Mouse (Mus musculus) cerebellum, adult 9-10 months (tissue): ENCODE measurements at regions not wholly inside any gene's neighbourhood (a gene's known extent, or its start where the extent isn't known, plus 50 kb on each side); places are given as distances from the start of the nearest gene placed in this dataset.

ENCODE experiments used
- DNase-seq: peaks from one replicate; pipeline ENCODE4 v3.0.0; 2022

DNA sequence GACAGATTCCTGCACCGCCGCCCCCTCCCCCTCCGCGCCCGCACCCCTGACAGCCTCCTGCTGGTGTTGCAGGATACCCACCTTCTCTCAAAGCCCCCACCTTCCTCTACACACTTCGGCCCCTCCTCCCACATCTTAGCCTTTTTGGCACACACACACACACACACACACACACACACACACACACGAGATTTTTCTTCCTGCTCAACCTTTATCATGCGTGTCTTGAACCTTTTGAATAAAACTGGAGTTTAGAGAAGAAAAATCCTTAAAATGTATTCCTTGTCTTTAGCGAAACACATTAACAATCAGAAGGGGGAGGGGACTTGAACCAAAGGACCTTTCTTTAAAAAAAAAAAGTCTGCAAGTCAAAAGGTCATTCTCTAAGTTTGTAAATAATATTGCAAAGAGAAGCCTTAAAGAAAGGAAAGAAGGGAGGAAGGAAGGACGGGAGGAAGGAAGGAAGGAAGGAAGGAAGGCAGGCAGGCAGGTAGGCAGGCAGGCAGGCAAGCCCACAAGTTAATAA is 227.7 kb downstream of the Mef2c start:
- peak; percentile 72 for DNase-seq

- peak; percentile 75 for DNase-seq
Observed at GRCm38 (mm10) chr13:83732283-83733121, 228.7 kb downstream of the Mef2c start.

- peak; percentile 64 for DNase-seq
Observed at GRCm38 (mm10) chr13:83733231-83733990, 229.6 kb downstream of the Mef2c start.

- DNase-seq: no peak
Observed at GRCm38 (mm10) chr13:83733991-83734610, 230.3 kb downstream of the Mef2c start.

- DNase-seq: no peak
Observed at GRCm38 (mm10) chr13:83734656-83735055, 230.8 kb downstream of the Mef2c start.

GRCm38 (mm10) chr13:83735101-83735500 is 231.3 kb downstream of the Mef2c start:
- DNase-seq: no peak

DNA sequence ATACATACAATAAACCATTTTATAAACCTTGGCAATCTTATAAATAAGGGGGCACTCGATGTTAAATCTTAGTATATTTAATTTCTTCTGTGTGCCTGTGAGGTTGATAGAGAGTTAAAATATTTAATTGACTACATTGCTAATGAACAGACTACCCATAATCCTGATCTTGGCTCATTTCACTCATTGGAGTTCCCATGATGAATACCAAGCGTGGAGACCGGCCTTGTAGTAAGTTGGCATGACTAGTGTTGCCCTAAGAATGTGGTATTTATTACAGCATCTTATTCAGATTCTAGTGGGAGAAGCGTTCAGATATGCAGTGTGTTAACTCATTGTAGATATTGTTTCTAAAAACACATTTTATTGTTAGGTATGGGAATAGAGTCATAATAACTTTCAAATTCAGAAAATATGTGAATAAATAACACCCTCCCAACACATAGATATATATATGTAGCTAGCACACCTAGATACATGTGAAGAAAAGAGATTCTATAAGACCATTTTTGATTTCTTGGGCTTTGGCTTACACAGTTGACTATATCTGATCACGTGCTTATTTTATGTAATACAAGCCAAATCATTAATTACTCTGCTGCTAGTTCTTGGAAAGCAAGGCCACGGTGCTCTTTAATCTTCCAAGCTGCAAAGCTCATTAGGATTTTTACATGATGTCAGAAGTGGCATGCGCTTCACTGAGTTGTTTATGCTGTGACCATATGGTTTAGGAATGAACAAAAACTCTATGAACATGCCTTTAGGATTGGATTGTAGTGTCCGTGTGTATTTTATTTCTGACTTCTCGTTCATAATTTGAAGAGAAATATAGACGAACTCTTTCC is 232.0 kb downstream of the Mef2c start:
- peak; percentile 70 for DNase-seq

DNA sequence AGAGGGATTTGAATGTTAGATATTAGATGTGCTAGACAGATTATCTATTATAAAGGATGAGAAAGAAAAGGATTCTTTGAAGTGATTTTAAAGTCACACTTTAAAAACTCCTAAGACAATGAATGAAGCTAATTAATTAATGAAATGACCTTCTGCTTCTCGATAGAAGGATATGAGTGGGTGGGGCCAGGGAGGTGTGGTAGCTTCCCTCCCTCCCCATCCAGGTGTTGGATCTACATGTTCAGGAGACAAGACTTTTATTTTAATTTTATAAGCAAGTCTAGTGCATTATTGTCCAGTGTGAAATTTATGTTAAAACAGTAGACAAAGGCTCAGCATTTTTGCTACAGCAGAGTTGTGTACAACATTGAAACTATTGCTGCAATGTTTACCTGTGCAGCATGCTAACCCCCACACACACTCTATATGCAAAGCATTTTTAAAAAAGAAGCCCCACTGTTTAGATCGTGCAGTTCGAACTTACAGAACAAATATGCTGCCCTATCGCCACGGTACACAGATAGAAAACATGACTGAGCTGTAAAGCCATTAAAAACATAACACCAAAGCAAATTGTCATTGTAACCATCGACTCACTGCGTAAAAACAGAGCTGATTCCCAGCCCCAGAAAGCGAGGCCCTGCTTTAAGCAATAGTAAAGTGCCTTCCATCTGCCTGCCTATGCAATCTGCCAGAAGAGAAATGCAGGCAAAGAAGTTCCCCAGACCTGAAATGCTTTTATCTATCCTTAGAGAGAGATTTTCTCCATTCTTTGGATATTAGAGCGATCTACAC is 233.4 kb downstream of the Mef2c start:
- DNase-seq: no peak

DNA sequence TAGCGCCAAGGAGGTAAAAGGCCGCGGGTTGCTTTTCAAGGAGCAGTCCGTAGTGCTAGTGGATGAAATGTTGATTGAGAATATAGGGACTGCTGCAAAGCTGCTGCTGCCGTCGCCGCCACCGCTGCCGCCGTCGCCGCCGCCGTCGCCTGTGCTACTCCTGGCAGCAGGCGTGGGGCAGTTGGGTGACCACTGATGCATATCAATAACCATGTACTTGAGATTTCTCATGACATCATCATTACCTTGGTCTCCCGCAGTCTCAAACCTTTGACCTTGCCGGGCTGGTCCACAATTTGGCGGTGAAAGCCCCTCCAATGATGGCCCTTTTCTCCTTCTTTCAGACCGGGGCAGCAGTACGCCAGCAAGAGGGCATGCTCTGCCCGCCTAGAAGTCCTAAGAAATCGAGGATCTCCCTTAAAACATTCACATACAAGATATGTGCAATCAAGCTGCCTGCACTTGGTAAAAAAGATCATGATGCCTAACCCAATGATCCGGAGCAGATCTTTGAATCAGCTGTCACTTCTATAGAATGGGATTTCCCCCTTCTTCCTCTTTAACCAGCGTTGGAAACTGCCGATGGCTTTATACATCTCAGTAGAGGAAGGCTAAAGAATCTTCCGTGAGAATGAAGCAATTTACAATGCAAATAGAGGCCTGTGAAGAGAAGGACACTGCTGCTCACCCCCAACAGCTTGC is 234.1 kb downstream of the Mef2c start:
- DNase-seq: peak; percentile 60

DNA sequence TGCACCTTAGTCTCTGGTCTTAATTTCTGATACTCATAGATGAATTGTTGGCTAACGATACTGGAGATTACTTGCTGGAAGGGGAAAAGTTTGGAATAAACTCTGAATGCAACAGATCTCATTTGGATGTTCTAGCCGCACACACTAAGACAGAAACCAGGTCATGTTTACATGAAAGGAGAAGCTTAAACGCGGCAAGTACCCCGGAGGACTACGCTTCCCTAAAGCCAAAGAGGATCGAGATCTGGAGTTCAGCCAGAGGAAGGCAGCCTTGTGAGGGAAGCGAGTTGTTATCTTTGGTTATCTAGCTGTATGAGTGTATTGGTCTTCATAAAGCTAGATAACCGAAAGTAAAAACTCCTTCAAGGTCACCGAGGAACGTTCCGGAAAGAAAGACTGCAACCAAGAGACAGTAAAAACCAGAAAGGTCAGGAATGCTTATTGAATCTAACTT is 234.7 kb downstream of the Mef2c start:
- peak; percentile 76 for DNase-seq

GRCm38 (mm10) chr13:83739131-83739530 is 235.3 kb downstream of the Mef2c start:
- DNase-seq: peak; percentile 57

DNA sequence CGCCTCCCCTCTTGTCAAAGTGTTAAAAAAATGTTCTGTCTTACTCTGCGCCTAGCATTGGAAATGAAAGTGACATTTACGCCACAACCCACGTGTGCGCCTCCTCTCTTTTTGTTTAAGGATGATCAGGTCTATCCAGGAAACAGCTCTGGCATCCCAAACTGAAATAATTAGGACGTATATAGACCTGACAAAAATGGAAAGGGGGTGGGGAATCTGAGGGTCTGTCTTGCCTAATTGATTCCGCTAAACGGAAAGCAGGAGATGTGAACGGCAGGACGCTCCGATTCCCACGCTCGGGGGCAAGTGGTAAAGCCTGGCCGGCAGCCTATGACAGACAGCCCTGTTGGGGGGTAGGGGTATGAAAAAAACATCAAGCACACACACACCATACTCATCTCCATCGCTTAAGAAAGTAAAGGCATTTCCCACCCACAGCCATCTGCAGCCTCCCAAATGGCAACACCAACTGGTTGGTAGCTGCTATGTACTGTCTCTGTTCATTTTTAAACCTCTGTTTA is 235.8 kb downstream of the Mef2c start:
- peak; percentile 61 for DNase-seq

DNA sequence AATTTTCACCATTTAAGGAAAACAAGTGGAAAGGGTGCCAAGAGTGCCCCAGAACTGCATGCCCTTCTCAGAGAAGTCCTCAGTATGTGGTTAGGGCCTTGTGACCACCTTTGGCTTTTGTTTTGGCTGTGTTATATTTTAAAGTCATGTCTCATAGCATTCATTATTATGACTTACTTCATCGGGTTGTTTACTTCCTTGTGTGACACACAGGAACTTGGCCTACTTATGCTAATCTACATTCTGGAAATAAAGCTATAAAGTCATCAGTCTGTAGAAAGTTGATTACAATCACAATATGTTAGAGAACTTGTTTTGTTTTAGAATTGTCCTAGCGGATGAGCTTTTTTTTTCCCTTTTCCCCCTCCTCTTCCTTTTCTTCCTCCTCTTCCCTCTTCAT is 236.3 kb downstream of the Mef2c start:
- DNase-seq: no peak

DNA sequence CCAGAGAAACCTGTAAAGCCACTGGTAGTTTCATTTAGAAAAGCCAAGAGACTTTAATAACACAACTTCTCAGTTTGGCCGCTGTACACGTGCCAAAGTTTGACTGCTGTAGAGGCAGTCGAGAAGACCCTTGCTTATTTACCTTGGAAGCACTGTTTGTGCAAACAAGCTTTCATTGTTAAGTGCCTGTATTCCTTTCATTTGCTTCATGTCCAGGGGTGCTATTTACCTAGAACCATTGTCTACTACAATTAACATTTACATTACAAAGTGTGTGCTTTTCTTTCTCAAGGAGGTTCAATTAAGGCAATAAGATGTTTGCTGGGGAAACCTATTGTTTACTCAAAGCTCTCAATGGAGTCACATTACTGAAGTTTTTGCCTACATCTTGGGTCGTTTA is 236.9 kb downstream of the Mef2c start:
- DNase-seq: no peak

DNA sequence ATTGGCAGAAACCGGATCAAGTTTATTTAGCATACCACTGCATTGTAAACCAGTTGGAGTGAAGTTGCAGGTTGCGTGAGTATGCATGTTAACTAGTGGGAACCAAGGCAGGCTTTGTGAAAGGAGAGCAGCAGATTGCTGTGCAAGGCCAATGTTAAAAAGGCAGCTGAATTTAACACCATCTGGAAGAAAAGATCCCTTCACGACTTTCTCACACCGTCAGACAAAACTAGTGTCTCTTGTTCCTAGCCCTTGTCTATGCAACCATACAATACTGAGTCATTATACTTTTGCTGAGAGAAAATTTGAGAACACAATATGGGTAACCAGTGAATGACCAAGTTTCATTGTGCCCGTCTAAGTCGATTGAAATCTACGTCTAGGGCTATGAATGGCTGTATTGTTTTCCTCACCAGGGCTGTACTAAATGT is 237.8 kb downstream of the Mef2c start:
- DNase-seq: no peak

DNA sequence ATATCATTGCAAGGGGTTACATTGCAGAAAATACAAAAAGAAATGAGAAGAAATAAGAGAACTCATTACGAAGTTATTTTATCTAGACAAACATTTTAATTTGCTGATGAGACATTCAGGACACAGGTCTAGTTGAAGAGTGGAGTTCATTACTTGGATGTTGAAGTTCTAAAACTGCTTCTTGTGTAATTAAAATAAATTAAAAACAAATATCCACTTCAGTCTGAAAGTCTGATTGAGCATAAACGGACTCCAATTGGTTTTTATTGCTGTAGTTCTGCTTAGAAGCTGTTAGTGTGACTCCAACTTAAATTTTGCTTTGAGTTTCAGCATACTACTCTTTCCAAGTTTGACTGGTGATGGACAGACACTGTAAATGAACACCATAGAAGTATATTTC is 238.3 kb downstream of the Mef2c start:
- no peak for DNase-seq

- DNase-seq: no peak
Observed at GRCm38 (mm10) chr13:83742546-83742945, 238.7 kb downstream of the Mef2c start.

DNA sequence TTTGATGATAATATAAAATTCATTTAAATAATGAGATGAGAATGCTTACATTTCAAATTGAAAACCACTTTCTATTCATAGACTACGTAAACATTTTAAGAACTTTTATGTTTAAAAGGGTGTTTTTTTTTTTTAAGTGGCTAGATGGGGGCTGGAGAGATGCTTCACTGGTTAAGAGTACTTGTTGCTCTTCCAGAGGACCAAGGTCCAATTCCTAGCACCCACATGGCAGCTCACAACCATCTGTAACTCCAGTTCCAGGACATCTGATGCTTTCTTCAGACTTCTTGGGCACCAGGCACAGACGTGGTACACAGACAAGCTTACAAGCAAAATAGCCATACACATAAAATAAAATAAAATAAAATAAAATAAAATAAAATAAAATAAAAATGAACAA is 239.5 kb downstream of the Mef2c start:
- no peak for DNase-seq

DNA sequence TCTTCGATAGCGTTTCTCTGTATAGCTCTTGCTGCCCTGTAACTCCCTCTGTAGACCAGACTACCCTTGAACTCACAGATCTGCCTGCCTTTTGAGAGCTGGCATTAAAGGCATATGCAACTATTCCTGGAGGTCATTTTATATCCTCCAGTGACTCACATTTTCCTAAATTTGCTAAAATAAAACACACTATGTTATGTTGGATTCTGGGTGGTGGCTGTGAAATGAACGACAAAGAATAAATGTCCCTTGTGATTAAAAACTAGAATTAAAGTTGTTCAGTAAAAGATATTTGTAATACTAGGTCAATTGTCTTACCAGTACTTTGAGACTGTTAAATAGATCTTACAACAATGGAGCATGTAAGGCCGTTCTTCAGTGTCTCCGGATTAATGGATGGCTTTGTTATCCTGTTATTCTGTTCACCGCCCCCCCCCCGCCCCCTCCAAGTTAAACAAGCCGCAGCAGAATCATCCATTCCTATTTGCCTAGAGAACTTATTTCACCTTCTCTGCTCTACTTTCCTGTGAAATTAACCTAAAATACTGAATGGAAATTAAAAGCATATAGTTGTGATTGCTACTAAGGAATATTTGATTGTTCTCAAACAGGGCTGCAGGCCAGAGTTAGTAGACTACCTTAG is 240.4 kb downstream of the Mef2c start:
- DNase-seq: no peak

GRCm38 (mm10) chr13:83744981-83745555 is 241.2 kb downstream of the Mef2c start:
- DNase-seq: peak; percentile 98
